Mouse (Mus musculus): ENCODE data around the gene Pes1.
"Not testable (repeated sequence)": the region's sequence is repeated elsewhere in the genome, so short reads cannot be mapped to it uniquely, and the experiment has no call there.

Gene Pes1

DNA sequence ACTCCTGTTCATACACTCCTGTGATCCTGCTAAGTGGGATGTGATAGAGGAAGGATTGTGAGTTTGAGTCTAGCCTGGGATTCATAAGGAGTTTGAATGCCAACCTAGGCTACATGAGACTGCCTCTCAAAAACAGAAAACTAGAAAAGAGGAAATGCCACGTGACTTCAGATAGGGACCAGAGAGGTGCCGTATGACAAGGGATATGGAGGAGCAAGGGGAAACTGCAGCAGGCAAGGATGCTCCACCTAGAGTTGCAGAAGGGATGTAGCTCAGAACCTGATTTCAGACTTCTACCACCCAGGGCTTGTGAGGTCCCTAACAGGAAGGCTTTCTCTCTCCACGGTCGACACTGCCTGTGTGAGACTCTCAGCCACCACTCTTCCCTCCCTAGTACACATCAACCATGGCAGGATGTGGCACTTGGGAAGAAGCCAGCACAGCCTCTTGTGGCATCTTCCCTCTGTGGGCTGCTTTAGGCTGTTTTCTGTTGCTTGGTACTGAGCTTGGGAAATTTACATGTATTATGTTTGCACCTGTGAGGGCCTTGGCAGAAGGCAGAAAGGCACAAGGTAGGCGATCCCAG is 41.5 kb downstream of the Pes1 start:
- CTCF ChIA-PET = no interaction called here

DNA sequence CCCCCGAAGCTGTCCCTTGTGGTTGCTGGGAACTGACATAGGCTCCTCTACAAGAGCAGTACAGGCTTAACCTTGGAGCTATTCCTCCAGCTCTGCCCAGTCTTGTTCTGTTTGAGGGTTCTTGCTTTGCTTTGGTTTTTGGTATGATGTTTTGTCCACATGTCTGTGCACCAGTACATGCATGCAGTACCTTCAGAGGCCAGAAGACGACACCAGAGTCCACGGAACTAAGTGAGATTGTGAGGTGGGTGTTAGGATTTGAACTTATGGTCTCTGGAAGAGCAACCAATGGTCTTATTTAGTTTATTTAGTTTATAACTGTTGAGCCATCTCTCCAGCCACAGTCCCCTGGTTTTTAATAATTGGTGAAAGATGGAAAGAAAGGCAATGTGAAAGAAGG is 42.7 kb downstream of the Pes1 start:
- CTCF ChIA-PET = no interaction called here

DNA sequence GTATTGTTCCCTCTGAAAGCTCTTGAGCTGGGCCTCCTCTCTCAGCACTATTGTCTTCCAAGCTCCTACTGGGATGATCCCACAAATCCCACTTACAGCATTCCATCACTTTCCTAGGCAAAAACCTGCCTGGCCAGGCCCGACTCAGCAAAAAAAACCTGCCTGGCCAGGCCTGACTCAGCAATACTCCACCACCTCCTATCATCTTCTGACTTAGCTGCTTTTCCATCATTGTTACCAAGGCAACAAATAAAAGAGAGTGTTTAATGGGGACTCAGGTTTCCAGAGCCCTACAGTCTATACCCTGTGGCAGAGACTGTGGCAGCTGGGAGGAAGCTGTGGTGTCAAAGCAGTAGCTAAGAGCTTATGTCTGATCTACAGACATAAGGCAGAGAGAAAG is 48.8 kb downstream of the Pes1 start:
- CTCF ChIA-PET = no interaction called here

DNA sequence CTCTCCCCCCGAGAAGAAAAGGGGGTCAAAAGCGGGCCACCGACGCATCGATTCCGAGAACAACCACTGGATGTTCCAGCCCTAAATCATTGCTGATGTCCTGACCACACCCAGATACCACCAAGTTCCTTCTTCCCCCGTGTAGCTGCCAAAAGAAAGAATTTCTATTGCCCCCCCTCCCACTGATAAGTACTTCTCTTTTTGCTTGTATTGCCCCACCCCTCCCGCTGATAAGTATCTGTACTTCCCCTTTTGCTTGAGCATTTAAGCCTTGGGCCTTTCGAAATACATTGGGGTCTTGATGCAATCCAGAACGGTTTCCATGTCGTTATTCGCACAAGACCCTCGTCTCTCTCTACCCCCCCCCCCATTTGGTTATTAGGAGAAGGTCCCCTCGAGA is 52.0 kb downstream of the Pes1 start:
- CTCF ChIA-PET = not testable (repeated sequence)

DNA sequence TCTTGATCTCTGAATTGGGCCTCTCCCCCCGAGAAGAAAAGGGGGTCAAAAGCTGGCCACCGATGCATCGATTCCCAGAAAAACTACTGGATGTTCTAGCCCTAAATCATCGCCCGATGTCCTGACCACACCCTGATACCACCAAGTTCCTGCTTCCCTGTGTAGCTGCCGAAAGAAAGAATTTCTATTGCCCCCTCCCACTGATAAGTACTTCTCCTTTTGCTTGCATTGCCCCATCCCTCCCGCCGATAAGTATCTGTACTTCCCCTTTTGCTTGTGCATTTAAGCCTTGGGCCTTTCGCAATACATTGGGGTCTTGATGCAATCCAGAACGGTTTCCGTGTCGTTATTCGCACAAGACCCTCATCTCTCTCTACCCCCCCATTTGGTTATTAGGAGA is 58.3 kb downstream of the Pes1 start:
- CTCF ChIA-PET = not testable (repeated sequence)

DNA sequence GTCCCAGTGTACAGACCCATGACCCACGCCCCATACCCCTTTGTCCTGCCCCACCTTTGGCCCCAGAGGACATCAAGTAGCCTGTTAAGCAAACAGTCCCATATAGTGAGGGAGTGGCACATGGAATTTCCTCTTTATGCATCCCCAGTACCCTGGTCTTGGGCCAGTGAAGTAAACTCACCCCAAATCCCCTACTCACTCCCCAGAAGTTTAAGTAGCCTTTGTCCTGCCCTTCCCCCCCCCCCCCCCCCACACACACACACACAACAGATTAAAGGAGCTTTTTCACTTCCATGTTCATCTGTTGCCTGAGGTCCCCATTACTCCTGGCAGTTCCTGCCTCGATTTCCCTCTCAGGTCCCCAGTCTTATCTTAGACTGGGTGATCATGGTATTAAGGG is 59.5 kb downstream of the Pes1 start:
- CTCF ChIA-PET = no interaction called here

DNA sequence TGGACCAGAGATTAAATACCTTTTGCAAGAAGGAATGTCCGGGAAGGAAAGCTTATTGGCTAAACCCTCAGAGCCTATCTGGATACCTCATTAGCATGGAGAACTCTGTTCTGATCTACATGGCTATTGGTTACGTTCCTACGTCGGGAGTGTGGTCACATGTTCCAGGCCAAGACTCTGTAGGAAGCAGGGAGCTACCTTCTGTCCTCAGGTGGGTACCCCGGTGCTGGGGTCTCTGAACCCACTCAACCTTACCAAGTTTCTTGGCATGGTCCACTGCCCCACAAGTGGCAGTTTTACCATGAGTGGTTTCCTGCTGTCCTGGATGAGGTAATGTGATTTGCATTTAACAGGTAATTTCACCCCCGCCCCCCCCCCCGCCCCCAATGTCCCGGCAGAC is 63.3 kb downstream of the Pes1 start:
- CTCF ChIA-PET = no interaction called here

DNA sequence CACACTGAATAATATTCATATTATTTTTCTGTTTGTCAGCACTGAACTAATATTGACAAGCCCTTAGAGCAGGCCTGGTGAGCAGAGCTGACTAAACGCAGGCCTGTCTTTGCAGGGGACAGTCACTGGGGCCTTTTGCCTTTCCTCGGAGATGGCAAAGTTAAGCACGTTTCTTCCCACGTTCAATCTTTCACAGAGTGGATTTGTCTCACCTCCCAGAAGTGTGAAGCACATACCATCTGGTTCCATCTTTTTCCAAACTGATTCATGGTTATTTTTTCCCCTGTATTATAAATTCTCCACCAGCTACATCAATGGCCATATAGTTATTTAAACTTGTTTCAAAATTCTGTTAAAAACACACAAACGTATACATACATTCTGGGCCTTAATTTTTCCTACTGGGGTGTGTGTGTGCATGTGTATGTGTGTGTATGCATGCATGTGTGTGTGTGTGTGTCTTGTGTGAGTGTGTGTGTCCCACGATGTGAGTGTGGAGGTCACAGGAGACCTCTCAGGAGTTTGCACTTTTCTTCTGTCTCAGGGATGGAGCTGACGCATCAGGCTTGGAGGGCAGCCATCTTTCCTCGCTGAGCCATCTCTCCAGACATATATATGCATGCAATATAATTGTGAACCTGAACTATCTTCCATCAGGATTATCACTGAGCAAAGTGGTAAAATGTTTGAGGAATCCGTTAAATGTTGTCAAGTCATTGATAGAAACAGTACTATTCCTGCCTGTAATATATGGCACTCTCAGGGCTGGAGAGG is 64.0 kb downstream of the Pes1 start:
- CTCF ChIA-PET = no interaction called here

DNA sequence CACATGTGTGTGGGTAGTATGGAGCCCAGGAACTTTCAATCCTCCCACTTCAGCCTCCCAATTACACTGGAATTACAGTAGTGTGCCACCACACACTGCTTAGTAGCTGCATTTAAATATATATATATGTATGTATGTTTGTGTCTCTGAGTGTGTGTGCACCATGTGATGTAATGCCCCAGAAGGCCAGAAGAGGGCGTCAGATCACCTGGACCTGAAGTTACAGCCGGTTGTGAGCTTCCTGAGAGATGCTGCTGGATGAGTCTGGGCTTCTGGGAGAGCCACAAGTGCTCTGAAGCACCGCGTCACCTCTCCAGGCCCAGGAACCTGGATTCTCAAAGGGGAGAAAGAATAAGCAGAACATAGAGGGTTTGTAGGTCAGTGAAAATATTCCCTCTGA is 65.6 kb downstream of the Pes1 start:
- CTCF ChIA-PET = no interaction called here
